Mouse (Mus musculus): ENCODE results near the gene Tob1.

GRCm38 (mm10) chr11:94179768-94180167 is 31.5 kb upstream of the Tob1 start:
- no peak for TF ChIP-seq CTCF (IDR thresholded peaks at IDR 0.05; ENCODE audit: borderline replicate concordance, insufficient read depth, low read length)
- TF ChIP-seq POLR2A (IDR thresholded peaks at IDR 0.05; ENCODE audit: low read depth, low read length), result no peak

All from embryonic fibroblast, embryonic 13.5 days (primary cell).